Mouse (Mus musculus) embryonic facial prominence, embryonic 10.5 days (tissue): Measurements from ENCODE around the gene Hmcn2. TPM values are rescaled to one million over a fixed set of nuclear protein-coding genes. Genes with fewer than 3 reads are reported as not detected.
A peak's percentile ranks its signal among the peaks of the same experiment; 100 is the strongest.

ENCODE experiments used
- DNase-seq: peaks from one replicate; pipeline ENCODE4 v3.0.0-alpha.2; 2017; ENCODE audit warnings: low spot score
- H3K27ac ChIP-seq: fragments of 300-500 bp; sonication (generic); replicated peaks from 2 replicates; pipeline ENCODE4 v1.5.1; 2016; ENCODE audit warnings: mild to moderate bottlenecking
- H3K27me3 ChIP-seq: fragments of 300-500 bp; sonication (generic); replicated peaks from 2 replicates; pipeline ENCODE4 v1.6.1; 2016; ENCODE audit warnings: low read depth, mild to moderate bottlenecking; ENCODE audit not compliant: poor library complexity, severe bottlenecking
- H3K36me3 ChIP-seq: fragments of 300-500 bp; sonication (generic); replicated peaks from 2 replicates; pipeline ENCODE4 v1.6.1; 2016; ENCODE audit warnings: mild to moderate bottlenecking, moderate library complexity
- H3K4me1 ChIP-seq: fragments of 300-500 bp; sonication (generic); 2 replicates; pipeline ENCODE4 v1.6.1; 2016
- H3K4me3 ChIP-seq: fragments of 300-500 bp; sonication (generic); 2 replicates; pipeline ENCODE4 v1.5.1; 2016; ENCODE audit warnings: mild to moderate bottlenecking, moderate library complexity
- H3K9me3 ChIP-seq: fragments of 300-500 bp; sonication (generic); 2 replicates; pipeline ENCODE4 v1.6.1; 2016; ENCODE audit warnings: mild to moderate bottlenecking
- WGBS: fragments of 180-500 bp; shearing (Covaris S2); methylation state at CpG from one replicate; pipeline ENCODE4 v1.1.7; 2016; 5-methylcytosine and 5-hydroxymethylcytosine counted together
- polyA plus RNA-seq: library from polyadenylated mRNA; unstranded; fragments of >200 nt; fragmentation: Nextera tagmentation; extraction: Ambion mirVana; gene quantifications from 2 replicates; pipeline ENCODE4 v1.2.1, GENCODE M21; 2016

Hmcn2 gene
- polyA plus RNA-seq, result 0.15 TPM in 1 of 2 replicates, not detected in the other

GRCm38 (mm10) chr2:31314007-31314465, at the start of gene Hmcn2:
Gene Hmcn2, plus strand, starts transcription at chr2:31314415.
- Histone ChIP-seq H3K4me3 (peak within 1 kb of the TSS; percentile 45), H3K27me3 (peaks cover 96% of the 10 kb centered on the region), H3K4me1 (peaks cover 25% of the 10 kb centered on the region), H3K36me3 (no peaks in the 10 kb centered on the region), H3K27ac (no peak within 1 kb of the TSS), H3K9me3 (no peaks in the 10 kb centered on the region)
- 2% methylated on average over 33 of the region's 33 CpGs for WGBS
- DNase-seq, result no peak

DNA sequence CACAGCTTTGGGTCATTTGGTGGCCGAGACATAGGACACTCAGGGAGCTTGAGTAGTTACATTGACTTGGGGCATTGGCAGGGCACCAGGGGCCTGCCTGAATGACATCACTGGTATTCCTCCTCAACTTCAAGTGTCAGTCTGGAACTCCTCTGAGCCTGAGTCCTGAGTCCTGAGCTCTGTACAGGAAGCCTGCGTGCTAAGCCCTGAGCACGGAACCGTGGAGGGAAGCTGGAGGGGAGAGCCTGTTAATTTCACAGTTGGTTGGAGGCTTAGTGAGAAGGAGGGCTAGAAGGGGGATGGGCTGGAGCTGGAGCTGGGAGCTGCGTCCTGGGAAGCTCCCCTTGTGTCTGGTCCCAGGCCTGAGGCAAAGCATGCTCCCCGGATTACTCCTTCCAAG, 46.8 kb upstream of the Hmcn2 start:
- DNase-seq, result no peak
- Histone ChIP-seq H3K36me3 (peaks cover 50% of the 10 kb centered on the region), H3K4me3 (no peak overlapping the region), H3K27me3 (no peaks in the 10 kb centered on the region), H3K4me1 (peaks cover 67% of the 10 kb centered on the region), H3K27ac (peak overlapping the region; percentile 25), H3K9me3 (no peaks in the 10 kb centered on the region)
- WGBS, result 33% methylated on average over 6 of the region's 6 CpGs

GRCm38 (mm10) chr2:31268631-31269030, 45.6 kb upstream of the Hmcn2 start:
- Histone ChIP-seq H3K4me3 (no peak overlapping the region), H3K27me3 (no peaks in the 10 kb centered on the region), H3K36me3 (peaks cover 53% of the 10 kb centered on the region), H3K27ac (no peak overlapping the region), H3K4me1 (peaks cover 56% of the 10 kb centered on the region), H3K9me3 (no peaks in the 10 kb centered on the region)
- DNase-seq, result peak; percentile 31
- WGBS, result 42% methylated on average over 5 of the region's 5 CpGs

- Histone ChIP-seq H3K36me3 (peaks cover 59% of the 10 kb centered on the region), H3K4me3 (no peak overlapping the region), H3K27ac (no peak overlapping the region), H3K27me3 (no peaks in the 10 kb centered on the region), H3K4me1 (peaks cover 50% of the 10 kb centered on the region), H3K9me3 (no peaks in the 10 kb centered on the region)
- 94% methylated on average over 6 of the region's 6 CpGs for WGBS
- DNase-seq, result no peak
Observed at GRCm38 (mm10) chr2:31269188-31269587, 45.0 kb upstream of the Hmcn2 start.

DNA sequence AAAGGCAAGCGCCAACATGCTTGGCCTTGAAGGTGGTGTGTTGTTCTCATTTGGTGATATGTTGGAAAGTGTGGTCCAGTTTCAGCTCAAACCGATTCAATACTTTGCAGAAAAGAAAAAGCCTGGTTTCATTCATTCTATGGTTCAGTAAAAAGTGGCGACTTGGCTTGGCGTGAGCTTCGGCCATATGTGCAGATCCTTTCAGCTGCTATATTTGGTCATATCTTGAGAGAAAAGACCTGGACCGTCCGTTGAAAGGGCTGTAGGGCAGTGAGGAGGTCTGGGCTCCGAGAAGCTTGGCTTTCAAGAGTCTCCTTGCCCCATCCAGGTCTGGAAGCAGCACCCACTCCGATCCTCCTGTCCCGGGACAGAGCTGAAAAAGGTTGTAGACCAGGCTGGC, 44.4 kb upstream of the Hmcn2 start:
- Histone ChIP-seq H3K27me3 (no peaks in the 10 kb centered on the region), H3K9me3 (no peaks in the 10 kb centered on the region), H3K4me1 (peaks cover 43% of the 10 kb centered on the region), H3K27ac (no peak overlapping the region), H3K4me3 (no peak overlapping the region), H3K36me3 (peaks cover 63% of the 10 kb centered on the region)
- 94% methylated on average over 10 of the region's 10 CpGs for WGBS
- no peak for DNase-seq

GRCm38 (mm10) chr2:31270470-31270869, 43.7 kb upstream of the Hmcn2 start:
- 92% methylated on average over 8 of the region's 8 CpGs for WGBS
- Histone ChIP-seq H3K27ac (no peak overlapping the region), H3K4me1 (peaks cover 37% of the 10 kb centered on the region), H3K36me3 (peaks cover 69% of the 10 kb centered on the region), H3K9me3 (no peaks in the 10 kb centered on the region), H3K27me3 (no peaks in the 10 kb centered on the region), H3K4me3 (no peak overlapping the region)
- no peak for DNase-seq

DNA sequence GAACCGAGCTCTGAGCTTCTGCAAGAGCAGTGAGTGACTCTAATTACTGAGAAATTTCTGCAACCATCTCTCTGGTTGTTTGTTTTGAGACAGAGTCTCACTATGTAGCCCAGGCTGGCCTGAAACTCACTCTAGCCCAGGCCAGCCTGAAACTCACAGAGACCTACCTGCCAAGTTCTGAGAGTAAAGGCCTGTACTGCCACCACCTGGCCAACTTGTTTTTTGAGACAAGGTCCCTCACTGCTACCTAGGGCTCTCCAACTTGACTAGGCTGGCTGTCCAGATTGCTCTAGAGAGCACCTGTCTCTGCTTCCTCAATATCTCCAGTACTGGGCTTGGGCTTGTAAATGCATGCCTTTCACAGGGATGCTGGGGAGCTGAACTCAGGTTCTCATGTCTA, 43.1 kb upstream of the Hmcn2 start:
- Histone ChIP-seq H3K9me3 (no peaks in the 10 kb centered on the region), H3K4me1 (peaks cover 31% of the 10 kb centered on the region), H3K27me3 (no peaks in the 10 kb centered on the region), H3K36me3 (peaks cover 73% of the 10 kb centered on the region), H3K27ac (no peak overlapping the region), H3K4me3 (no peak overlapping the region)
- DNase-seq, result no peak
- 92% methylated on average over 1 of the region's 1 CpGs for WGBS

DNA sequence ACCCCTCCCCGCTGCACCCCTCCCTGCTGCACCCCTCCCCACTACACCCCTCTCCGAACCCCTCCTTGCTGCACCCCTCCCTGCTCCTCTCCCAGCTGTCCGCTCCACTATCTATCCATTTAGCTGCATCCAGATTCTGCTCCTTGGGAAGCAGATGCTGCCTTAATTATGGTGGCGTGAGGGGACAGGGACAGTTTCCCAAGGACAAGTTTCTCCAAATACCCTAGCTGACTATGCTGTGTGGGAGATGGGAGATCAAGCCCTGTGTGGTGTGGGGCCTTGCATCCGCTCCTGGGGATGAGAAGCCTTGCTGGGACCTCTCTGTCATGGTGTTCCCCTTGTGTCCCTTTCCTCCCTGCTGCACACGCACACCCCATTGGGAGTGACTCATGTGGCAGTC, 39.2 kb upstream of the Hmcn2 start:
- no peak overlapping the region for H3K4me3 ChIP-seq
- peaks cover 82% of the 10 kb centered on the region for H3K36me3 ChIP-seq
- H3K27me3 ChIP-seq, result no peaks in the 10 kb centered on the region
- no peak for DNase-seq
- WGBS, result 93% methylated on average over 6 of the region's 6 CpGs
- H3K9me3 ChIP-seq, result no peaks in the 10 kb centered on the region
- H3K4me1 ChIP-seq, result no peaks in the 10 kb centered on the region
- H3K27ac ChIP-seq, result no peak overlapping the region

DNA sequence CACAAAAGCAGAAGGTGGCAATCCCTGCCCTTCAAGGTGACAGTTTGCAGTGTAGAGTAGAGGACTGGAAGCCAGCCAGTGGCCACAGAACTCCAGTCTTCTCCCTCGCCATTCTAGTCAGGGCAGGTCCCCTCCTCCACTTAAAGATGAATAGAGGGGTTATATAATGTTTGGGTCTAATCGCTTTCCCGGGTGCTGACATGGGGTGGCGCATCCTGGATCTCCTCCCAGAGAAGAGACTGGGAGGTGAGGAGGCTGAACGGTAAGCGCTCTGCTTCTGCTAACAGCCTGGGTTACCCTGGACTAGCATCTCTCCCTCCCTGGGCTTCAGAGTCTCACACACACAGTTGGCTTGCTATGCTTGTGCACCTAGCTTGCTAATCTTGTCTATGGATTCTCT, 36.4 kb upstream of the Hmcn2 start:
- H3K4me1 ChIP-seq, result no peaks in the 10 kb centered on the region
- H3K27me3 ChIP-seq, result no peaks in the 10 kb centered on the region
- DNase-seq, result no peak
- no peak overlapping the region for H3K27ac ChIP-seq
- no peaks in the 10 kb centered on the region for H3K9me3 ChIP-seq
- H3K4me3 ChIP-seq, result no peak overlapping the region
- WGBS, result 77% methylated on average over 6 of the region's 6 CpGs
- peaks cover 88% of the 10 kb centered on the region for H3K36me3 ChIP-seq

- Histone ChIP-seq H3K36me3 (peaks cover 92% of the 10 kb centered on the region), H3K27me3 (no peaks in the 10 kb centered on the region)
Observed at GRCm38 (mm10) chr2:31278483-31278882, 35.7 kb upstream of the Hmcn2 start.

DNA sequence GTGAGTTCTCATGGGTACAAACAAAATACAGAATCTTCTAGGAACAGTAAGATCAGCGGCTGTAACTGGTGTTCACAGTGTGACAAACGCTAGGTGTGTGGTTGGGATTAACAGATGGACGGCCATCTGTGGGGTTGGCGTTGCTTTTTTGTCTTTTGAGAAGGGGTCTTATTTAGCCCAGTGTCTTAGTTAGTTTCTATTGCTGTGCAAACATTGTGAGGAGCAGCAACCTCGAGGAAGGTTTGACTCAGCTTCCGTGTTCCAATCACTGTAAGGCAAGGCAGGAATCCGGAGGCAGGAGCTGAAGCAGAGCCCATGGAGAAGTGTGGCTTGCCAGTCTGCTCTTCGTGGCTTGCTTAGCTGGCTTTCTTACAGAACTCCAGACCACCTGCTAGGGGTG, 33.1 kb upstream of the Hmcn2 start:
- H3K27me3 ChIP-seq, result no peaks in the 10 kb centered on the region
- WGBS, result 93% methylated on average over 8 of the region's 8 CpGs
- H3K36me3 ChIP-seq, result peaks cover 94% of the 10 kb centered on the region
- H3K4me3 ChIP-seq, result no peak overlapping the region
- no peak overlapping the region for H3K27ac ChIP-seq
- no peak for DNase-seq
- no peaks in the 10 kb centered on the region for H3K9me3 ChIP-seq
- H3K4me1 ChIP-seq, result no peaks in the 10 kb centered on the region

More at GRCm38 (mm10) chr2:31278483-31278882, 35.7 kb upstream of the Hmcn2 start:
- H3K4me3 ChIP-seq, result no peak overlapping the region
- no peaks in the 10 kb centered on the region for H3K4me1 ChIP-seq
- no peaks in the 10 kb centered on the region for H3K9me3 ChIP-seq
- no peak for DNase-seq
- no peak overlapping the region for H3K27ac ChIP-seq
- 86% methylated on average over 5 of the region's 5 CpGs for WGBS

- no peaks in the 10 kb centered on the region for H3K4me1 ChIP-seq
- H3K27me3 ChIP-seq, result no peaks in the 10 kb centered on the region
- H3K9me3 ChIP-seq, result no peaks in the 10 kb centered on the region
- peaks cover 94% of the 10 kb centered on the region for H3K36me3 ChIP-seq
- peak; percentile 31 for DNase-seq
- no peak overlapping the region for H3K27ac ChIP-seq
- H3K4me3 ChIP-seq, result no peak overlapping the region
- WGBS, result 53% methylated on average over 7 of the region's 7 CpGs
Observed at GRCm38 (mm10) chr2:31282266-31282665, 31.9 kb upstream of the Hmcn2 start.

DNA sequence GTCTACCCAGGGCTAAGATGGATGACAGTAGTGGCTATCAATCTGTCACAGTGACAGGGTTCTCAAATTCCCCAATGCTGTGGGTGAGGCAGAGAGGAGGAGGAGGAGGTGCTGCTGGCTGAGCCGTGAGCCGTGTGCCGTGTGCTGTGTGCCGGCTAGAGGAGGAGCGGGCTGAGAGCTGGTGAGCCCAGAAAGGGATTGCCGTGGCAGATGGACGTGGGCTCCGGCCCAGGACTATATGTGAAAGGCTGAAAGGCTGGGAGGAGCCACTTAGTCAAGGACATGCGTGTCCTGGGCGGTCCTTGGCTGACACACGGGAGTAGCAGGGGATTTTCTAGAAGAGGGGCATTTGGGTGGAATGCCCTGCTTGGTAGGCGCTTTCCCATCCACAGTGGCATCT, 31.3 kb upstream of the Hmcn2 start:
- DNase-seq, result no peak
- H3K27me3 ChIP-seq, result no peaks in the 10 kb centered on the region
- WGBS, result 94% methylated on average over 12 of the region's 12 CpGs
- no peak overlapping the region for H3K27ac ChIP-seq
- H3K36me3 ChIP-seq, result peaks cover 94% of the 10 kb centered on the region
- H3K9me3 ChIP-seq, result no peaks in the 10 kb centered on the region
- no peaks in the 10 kb centered on the region for H3K4me1 ChIP-seq
- no peak overlapping the region for H3K4me3 ChIP-seq

- Histone ChIP-seq H3K27me3 (no peaks in the 10 kb centered on the region), H3K9me3 (no peaks in the 10 kb centered on the region), H3K36me3 (peaks cover 96% of the 10 kb centered on the region), H3K4me1 (no peaks in the 10 kb centered on the region), H3K27ac (no peak overlapping the region), H3K4me3 (no peak overlapping the region)
- DNase-seq, result no peak
- WGBS, result 91% methylated on average over 5 of the region's 5 CpGs
Observed at GRCm38 (mm10) chr2:31284531-31284930, 29.7 kb upstream of the Hmcn2 start.
